Mouse (Mus musculus) cerebellum, adult 2 months (tissue): Measurements from ENCODE around the gene Lrriq4. TPM values are rescaled to one million over a fixed set of nuclear protein-coding genes. Genes with fewer than 3 reads are reported as not detected.
A peak's percentile ranks its signal among the peaks of the same experiment; 100 is the strongest.

Source experiments
- DNase-seq, 2 experiments: peaks; one replicate each; pipeline ENCODE4 v3.0.0; 2021
- H3K27ac ChIP-seq: fragments of 200-500 bp; 2 replicates; pipeline ENCODE4 v1.5.1; 2012; ENCODE audit warnings: low read length, control low read depth, inconsistent platforms; ENCODE audit not compliant: insufficient read depth
- H3K27me3 ChIP-seq: fragments of 200-500 bp; 2 replicates; pipeline ENCODE4 v1.6.1; 2012; ENCODE audit warnings: inconsistent platforms, mild to moderate bottlenecking, low read length, moderate library complexity; ENCODE audit not compliant: control insufficient read depth, insufficient read depth
- H3K4me1 ChIP-seq: fragments of 200-500 bp; 2 replicates; pipeline ENCODE4 v1.6.1; 2011; ENCODE audit warnings: low read length; ENCODE audit not compliant: control insufficient read depth, insufficient read depth
- H3K4me3 ChIP-seq: fragments of 200-500 bp; replicated peaks from 2 replicates; pipeline ENCODE3; 2011; ENCODE audit warnings: mild to moderate bottlenecking, low read depth, low read length, control low read depth; ENCODE audit not compliant: insufficient read depth
- CTCF ChIP-seq: fragments of 200-500 bp; IDR thresholded peaks from 2 replicates; pipeline ENCODE4 v1.5.1; 2011; ENCODE audit warnings: low read depth, mild to moderate bottlenecking, control low read depth, low read length, moderate library complexity, borderline replicate concordance; ENCODE audit not compliant: insufficient read depth
- POLR2A ChIP-seq: fragments of 200-500 bp; IDR thresholded peaks from 2 replicates; pipeline ENCODE4 v1.6.1; 2011; ENCODE audit warnings: low read length, control low read depth, borderline replicate concordance; ENCODE audit not compliant: insufficient read depth
- WGBS: fragments of 180-500 bp; shearing (Covaris S2); methylation state at CpG from one replicate; pipeline ENCODE4 v1.1.7; 2018; 5-methylcytosine and 5-hydroxymethylcytosine counted together
- polyA plus RNA-seq: library from polyadenylated mRNA; depleted of rRNA; stranded (reverse); fragments of >200 nt; gene quantifications from 2 replicates; pipeline ENCODE4 v1.2.3, GENCODE M21; 2012

The Lrriq4 gene
- polyA plus RNA-seq, 1 experiment, result not detected

- no peak overlapping the region for H3K4me3 ChIP-seq
- no peak for DNase-seq
- WGBS, result 61% methylated on average over 8 of the region's 8 CpGs
- no peak overlapping the region for H3K27ac ChIP-seq
- peaks cover 2% of the 10 kb centered on the region; the same call in 1 of the 2 replicates for H3K27me3 ChIP-seq
- H3K4me1 ChIP-seq, result no peaks in the 10 kb centered on the region
- no peak for TF ChIP-seq POLR2A
- TF ChIP-seq CTCF, result no peak
Observed at GRCm38 (mm10) chr3:30646761-30647160, 2.5 kb downstream of the Lrriq4 start.

DNA sequence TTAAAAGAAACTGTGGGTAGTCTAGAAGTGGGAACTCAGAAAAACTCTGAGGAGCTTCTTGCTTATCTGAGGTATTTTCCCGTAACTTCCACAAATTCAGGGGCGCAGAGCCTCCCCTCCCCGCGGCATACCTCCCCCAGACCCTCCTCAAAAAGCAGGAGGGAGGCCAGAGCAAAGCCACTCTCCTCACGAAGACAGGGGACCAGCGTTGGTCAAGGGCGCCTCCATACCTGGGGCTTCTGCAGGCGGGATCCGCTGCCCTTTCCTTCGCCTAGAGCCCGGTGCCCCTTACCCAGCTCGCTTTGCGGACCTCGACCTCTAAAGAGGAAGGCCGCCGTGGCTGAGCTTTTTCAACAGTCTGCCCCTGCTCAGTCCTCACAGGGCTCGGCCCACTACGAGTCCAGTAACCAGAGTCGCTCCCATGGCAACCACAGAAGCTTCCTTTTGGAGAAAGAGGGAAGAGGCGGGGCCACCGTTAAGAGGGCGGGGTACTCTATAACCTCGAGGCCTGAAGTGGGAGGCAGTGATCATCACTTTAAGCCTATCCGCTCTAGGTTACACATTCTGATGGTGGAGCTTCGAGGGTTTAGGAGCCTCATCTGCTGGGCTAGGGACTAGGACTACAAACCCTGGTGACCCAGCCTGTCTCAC lies 3.3 kb downstream of the Lrriq4 start, which contains the start of gene Lrrc34:
Lrrc34 (minus strand) TSS at position 430 of the 651 bp plus-strand sequence.
- Histone ChIP-seq H3K4me1 (no peaks in the 10 kb centered on the region), H3K27me3 (peaks cover 2% of the 10 kb centered on the region; the same call in 1 of the 2 replicates), H3K4me3 (no peak within 1 kb of the TSS), H3K27ac (no peak within 1 kb of the TSS)
- DNase-seq, result no peak
- no peak for TF ChIP-seq POLR2A
- TF ChIP-seq CTCF, result no peak
- WGBS, result 8% methylated on average over 25 of the region's 25 CpGs

- H3K27ac ChIP-seq, result no peak overlapping the region
- no peak for DNase-seq
- WGBS, result 99% methylated on average over 2 of the region's 2 CpGs
- H3K27me3 ChIP-seq, result peaks cover 2% of the 10 kb centered on the region; the same call in 1 of the 2 replicates
- TF ChIP-seq CTCF (no peak), POLR2A (no peak)
- no peak overlapping the region for H3K4me3 ChIP-seq
- H3K4me1 ChIP-seq, result no peaks in the 10 kb centered on the region
Observed at GRCm38 (mm10) chr3:30648466-30648865, 4.2 kb downstream of the Lrriq4 start.

DNA sequence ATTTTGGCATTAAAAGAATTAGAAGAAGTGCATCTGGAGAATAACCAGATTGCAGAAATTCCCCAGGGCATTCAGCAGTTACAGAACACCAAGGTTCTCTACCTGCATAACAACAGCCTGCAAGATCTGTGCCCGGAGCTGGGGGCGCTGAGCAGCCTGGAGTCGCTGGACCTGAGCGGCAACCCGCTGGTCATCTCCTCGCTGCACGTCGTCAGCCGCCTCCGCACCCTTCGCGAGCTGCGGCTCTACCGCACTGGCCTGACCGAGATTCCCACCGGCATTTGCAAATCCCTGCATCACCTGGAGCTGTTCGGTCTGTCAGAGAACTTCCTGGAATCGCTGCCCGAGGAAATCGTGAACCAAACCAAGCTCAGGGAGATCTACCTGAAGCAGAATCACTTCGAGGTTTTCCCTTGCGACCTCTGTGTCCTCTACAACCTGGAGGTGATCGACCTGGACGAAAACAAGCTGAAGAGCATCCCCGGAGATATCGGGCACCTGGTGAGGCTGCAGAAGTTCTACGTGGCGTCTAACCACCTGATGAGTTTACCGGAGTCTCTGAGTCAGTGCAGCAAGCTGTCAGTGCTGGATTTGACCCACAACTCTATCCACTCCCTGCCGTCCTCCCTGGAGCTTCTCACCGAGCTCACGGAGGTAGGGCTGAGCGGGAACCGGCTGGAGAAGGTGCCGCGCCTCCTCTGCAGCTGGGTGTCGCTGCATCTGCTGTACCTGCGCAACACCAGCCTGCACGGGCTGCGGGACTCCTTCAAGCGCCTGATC lies 5.9 kb downstream of the Lrriq4 start:
- WGBS, result under 1% methylated on average over 41 of the region's 41 CpGs
- Histone ChIP-seq H3K4me1 (no peaks in the 10 kb centered on the region), H3K4me3 (peak overlapping the region; percentile 33), H3K27me3 (peaks cover 2% of the 10 kb centered on the region; the same call in 1 of the 2 replicates), H3K27ac (no peak overlapping the region)
- DNase-seq, result peak in 1 of 2 experiments; percentile 13
- TF ChIP-seq CTCF, result no peak

DNA sequence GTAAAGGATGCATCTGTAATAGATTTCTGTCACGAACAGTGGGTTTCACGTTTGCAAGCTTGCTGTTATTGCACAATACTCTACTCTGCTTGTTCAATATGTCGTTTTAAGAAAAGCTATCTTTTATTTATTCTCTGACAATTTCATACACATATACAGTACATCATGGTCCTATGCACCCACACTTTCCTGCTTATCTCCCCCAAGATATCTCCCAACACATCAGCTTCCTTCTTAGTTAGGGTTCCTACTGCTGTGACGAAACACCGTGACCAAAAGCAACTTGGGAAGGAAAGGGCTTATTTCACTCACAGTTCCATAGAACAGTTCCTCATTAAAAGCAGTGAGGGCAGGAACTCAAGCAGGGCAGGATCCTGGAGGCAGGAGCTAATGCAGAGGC lies 11.6 kb downstream of the Lrriq4 start:
- TF ChIP-seq CTCF (no peak), POLR2A (no peak)
- WGBS, result 87% methylated on average over 5 of the region's 5 CpGs
- Histone ChIP-seq H3K4me3 (no peak overlapping the region), H3K4me1 (no peaks in the 10 kb centered on the region), H3K27ac (no peak overlapping the region), H3K27me3 (no peaks in the 10 kb centered on the region)
- DNase-seq, result no peak

- Histone ChIP-seq H3K27me3 (no peaks in the 10 kb centered on the region), H3K4me3 (no peak overlapping the region), H3K4me1 (no peaks in the 10 kb centered on the region), H3K27ac (no peak overlapping the region)
- TF ChIP-seq POLR2A, result no peak
- no peak for TF ChIP-seq CTCF
- WGBS, result 87% methylated on average over 9 of the region's 9 CpGs
- no peak for DNase-seq
Observed at GRCm38 (mm10) chr3:30658486-30658885, 14.2 kb downstream of the Lrriq4 start.

- Histone ChIP-seq H3K4me3 (no peak overlapping the region), H3K27me3 (no peaks in the 10 kb centered on the region), H3K4me1 (no peaks in the 10 kb centered on the region), H3K27ac (no peak overlapping the region)
- no peak for DNase-seq
- TF ChIP-seq CTCF (no peak), POLR2A (no peak)
- 90% methylated on average over 6 of the region's 6 CpGs for whole genome bisulfite sequencing
Observed at GRCm38 (mm10) chr3:30683190-30683589, 38.9 kb downstream of the Lrriq4 start.

DNA sequence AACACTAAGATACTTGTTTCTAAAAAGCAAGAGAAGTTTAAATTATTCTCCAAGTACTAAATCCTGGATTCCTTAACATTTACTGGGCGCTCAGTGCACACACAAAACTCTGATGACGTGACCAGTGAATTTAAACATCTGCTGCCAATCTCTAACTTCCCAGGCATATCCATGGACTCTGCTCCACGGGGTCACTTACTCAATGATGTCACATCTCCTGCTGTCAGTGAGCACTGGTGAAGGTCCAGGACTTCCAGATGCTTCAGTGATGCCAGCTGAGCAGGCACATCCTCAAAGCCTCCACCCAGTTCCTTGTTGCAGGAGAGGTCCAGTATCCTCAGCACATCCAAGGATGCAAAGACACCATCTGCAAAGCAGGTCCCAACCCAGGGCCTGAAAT lies 42.9 kb downstream of the Lrriq4 start:
- H3K27ac ChIP-seq, result no peak overlapping the region
- DNase-seq, result no peak
- WGBS, result 64% methylated on average over 3 of the region's 3 CpGs
- no peaks in the 10 kb centered on the region for H3K4me1 ChIP-seq
- H3K27me3 ChIP-seq, result no peaks in the 10 kb centered on the region
- TF ChIP-seq CTCF, result no peak
- no peak for TF ChIP-seq POLR2A
- H3K4me3 ChIP-seq, result no peak overlapping the region
